Mouse (Mus musculus): ENCODE measurements around the gene Wsb1.
"Not testable (repeated sequence)": the region's sequence is repeated elsewhere in the genome, so short reads cannot be mapped to it uniquely, and the experiment has no call there.

The Wsb1 gene

GRCm38 (mm10) chr11:79254391-79255098 lies at the start of gene Wsb1:
Wsb1 (minus strand) TSS chr11:79254671.
- peak; percentile 78 for DNase-seq (ENCODE audit: low read depth, low spot score)

GRCm38 (mm10) chr11:79304245-79304644 lies 49.8 kb upstream of the Wsb1 start:
- DNase-seq (ENCODE audit: low read depth, low spot score): not testable (repeated sequence)

GRCm38 (mm10) chr11:79303109-79303508 lies 48.6 kb upstream of the Wsb1 start:
- no peak for DNase-seq (ENCODE audit: low read depth, low spot score)

- no peak for DNase-seq (ENCODE audit: low read depth, low spot score)
Observed at GRCm38 (mm10) chr11:79299719-79300431, 45.4 kb upstream of the Wsb1 start.

- DNase-seq (ENCODE audit: low read depth, low spot score): no peak
Observed at GRCm38 (mm10) chr11:79296856-79297491, 42.5 kb upstream of the Wsb1 start, which contains the start of gene Gm9964. Gm9964 (minus strand) TSS chr11:79296906.

GRCm38 (mm10) chr11:79296167-79296566 lies 41.7 kb upstream of the Wsb1 start:
- DNase-seq (ENCODE audit: low read depth, low spot score): no peak

- DNase-seq (ENCODE audit: low read depth, low spot score): no peak
Observed at GRCm38 (mm10) chr11:79293971-79294370, 39.5 kb upstream of the Wsb1 start.

GRCm38 (mm10) chr11:79293025-79293424 lies 38.6 kb upstream of the Wsb1 start:
- no peak for DNase-seq (ENCODE audit: low read depth, low spot score)

GRCm38 (mm10) chr11:79292130-79292529 lies 37.7 kb upstream of the Wsb1 start:
- DNase-seq (ENCODE audit: low read depth, low spot score): no peak

GRCm38 (mm10) chr11:79291651-79292050 lies 37.2 kb upstream of the Wsb1 start:
- DNase-seq (ENCODE audit: low read depth, low spot score): no peak

- DNase-seq (ENCODE audit: low read depth, low spot score): no peak
Observed at GRCm38 (mm10) chr11:79290473-79290872, 36.0 kb upstream of the Wsb1 start.

GRCm38 (mm10) chr11:79288913-79289640 lies 34.6 kb upstream of the Wsb1 start:
- no peak for DNase-seq (ENCODE audit: low read depth, low spot score)

GRCm38 (mm10) chr11:79288278-79288843 lies 33.9 kb upstream of the Wsb1 start:
- no peak for DNase-seq (ENCODE audit: low read depth, low spot score)

- DNase-seq (ENCODE audit: low read depth, low spot score): no peak
Observed at GRCm38 (mm10) chr11:79287447-79287846, 33.0 kb upstream of the Wsb1 start.

GRCm38 (mm10) chr11:79286305-79286799 lies 31.9 kb upstream of the Wsb1 start:
- DNase-seq (ENCODE audit: low read depth, low spot score): no peak

- no peak for DNase-seq (ENCODE audit: low read depth, low spot score)
Observed at GRCm38 (mm10) chr11:79283350-79284030, 29.0 kb upstream of the Wsb1 start.

- no peak for DNase-seq (ENCODE audit: low read depth, low spot score)
Observed at GRCm38 (mm10) chr11:79281396-79281795, 26.9 kb upstream of the Wsb1 start.

GRCm38 (mm10) chr11:79279732-79280405 lies 25.4 kb upstream of the Wsb1 start:
- DNase-seq (ENCODE audit: low read depth, low spot score): no peak

GRCm38 (mm10) chr11:79273757-79274156 lies 19.3 kb upstream of the Wsb1 start:
- no peak for DNase-seq (ENCODE audit: low read depth, low spot score)

- no peak for DNase-seq (ENCODE audit: low read depth, low spot score)
Observed at GRCm38 (mm10) chr11:79273039-79273438, 18.6 kb upstream of the Wsb1 start.
